Mouse (Mus musculus) cerebellum, adult 11 months (tissue): Measurements from ENCODE around the gene Hcn1.

Experiments
- DNase-seq: peaks from one replicate; pipeline ENCODE4 v3.0.0; 2022

Gene Hcn1

GRCm38 (mm10) chr13:118028662-118029061, 426.5 kb downstream of the Hcn1 start:
- DNase-seq = no peak

GRCm38 (mm10) chr13:118029579-118029978, 427.5 kb downstream of the Hcn1 start:
- DNase-seq = no peak

GRCm38 (mm10) chr13:118035598-118035997, 433.5 kb downstream of the Hcn1 start:
- DNase-seq = no peak
